Mouse (Mus musculus) liver, adult (tissue): ENCODE measurements around the gene Pde11a.

Source experiments
- GATA4 ChIP-seq: IDR thresholded peaks from 2 replicates; pipeline ENCODE4 v1.6.1; 2014; ENCODE audit warnings: mild to moderate bottlenecking, low read length; ENCODE audit not compliant: insufficient replicate concordance

The Pde11a gene

DNA sequence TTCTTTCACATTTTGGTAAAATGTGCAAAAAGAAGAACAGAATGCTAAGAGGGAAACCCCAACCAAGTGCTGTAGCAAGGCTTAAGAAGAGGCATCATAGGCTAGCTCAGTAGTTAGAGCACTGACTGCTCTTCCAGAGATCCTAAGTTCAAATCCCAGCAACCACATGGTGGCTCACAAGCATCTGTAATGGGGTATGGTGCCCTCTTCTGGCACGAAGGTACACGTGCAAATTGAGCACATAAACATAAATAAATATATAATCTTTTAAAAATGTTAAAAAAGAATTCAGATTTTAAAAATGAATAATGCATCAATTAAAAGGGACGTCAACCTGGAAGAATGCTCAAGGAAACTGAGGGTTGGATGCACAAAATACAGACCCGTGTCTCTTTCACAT lies 271.4 kb downstream of the Pde11a start:
- TF ChIP-seq GATA4: no peak

DNA sequence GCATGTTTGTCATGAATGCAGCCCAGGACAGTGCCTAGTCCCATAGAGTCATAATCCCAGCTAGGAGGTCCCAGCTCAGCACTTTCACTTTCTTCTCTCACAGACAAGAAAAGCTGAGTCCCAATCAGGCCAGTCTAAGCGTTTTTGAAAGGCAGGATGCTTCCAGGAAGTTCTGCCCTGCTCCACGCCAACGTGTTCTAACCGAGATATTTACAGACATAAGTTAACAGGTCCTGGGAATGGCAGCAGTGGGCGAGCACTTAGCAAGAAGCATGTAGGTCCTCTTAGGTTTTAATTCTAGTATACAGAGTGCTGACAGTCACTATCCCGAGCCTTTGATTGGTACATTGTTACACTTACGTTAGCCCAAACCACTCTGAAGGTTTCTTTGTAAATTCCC lies 273.3 kb downstream of the Pde11a start:
- TF ChIP-seq GATA4: no peak

DNA sequence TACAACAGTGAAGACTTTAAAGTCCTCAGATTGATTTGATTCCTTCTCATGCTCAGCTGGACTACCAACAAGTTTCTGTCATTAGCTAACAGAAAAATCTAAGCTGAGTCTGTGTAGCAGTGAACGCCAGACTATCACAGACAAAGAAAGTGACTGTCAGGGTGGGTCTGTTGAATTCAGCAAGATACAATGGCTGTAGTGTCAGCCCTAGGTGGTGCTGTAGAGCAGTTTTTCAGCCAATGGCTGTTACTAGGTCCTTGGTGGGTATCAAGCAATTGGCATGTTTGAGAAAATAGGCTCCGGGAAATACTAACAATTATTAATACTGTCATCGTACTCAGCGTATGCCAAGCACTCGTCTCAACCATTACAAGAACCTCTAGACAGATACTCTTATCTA lies 274.5 kb downstream of the Pde11a start:
- no peak for TF ChIP-seq GATA4

DNA sequence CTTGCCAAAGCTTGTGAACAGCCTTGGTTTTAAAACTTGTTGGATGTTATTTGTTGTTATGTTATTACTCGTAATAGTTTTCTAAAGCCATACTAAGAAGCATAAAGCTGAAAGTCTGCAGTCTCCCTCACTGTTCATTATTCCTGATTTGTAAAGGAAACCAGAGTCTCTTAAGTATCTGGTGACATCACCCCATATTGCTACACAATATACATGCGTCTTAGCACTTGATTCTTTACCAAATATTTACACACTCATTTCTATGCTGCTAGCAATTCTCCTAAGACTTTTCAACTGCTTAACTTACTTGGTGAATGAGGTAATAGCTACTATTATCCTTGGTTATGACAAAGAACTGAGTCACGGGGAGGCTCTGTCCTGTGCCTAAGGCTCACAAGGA lies 278.4 kb downstream of the Pde11a start:
- no peak for TF ChIP-seq GATA4

DNA sequence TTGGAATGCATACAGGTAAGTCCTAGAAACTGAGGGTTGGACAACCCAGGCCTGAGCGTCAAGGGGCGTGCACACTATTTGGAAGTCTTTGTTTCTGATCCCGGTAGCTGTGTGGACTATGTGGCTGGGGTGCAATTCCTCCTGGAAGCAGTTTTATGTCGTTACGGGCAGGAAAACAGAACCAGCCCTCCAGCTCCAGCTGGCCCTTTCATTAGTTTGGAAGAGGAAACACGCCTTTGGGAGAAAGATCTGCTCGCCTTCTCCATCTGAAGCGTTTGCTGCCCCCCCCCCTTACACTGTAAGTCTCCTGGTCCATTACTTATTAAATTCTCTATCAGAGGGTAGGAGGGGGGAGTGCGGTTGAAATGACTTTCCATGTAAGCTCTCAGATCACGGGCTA lies 279.0 kb downstream of the Pde11a start:
- no peak for TF ChIP-seq GATA4

DNA sequence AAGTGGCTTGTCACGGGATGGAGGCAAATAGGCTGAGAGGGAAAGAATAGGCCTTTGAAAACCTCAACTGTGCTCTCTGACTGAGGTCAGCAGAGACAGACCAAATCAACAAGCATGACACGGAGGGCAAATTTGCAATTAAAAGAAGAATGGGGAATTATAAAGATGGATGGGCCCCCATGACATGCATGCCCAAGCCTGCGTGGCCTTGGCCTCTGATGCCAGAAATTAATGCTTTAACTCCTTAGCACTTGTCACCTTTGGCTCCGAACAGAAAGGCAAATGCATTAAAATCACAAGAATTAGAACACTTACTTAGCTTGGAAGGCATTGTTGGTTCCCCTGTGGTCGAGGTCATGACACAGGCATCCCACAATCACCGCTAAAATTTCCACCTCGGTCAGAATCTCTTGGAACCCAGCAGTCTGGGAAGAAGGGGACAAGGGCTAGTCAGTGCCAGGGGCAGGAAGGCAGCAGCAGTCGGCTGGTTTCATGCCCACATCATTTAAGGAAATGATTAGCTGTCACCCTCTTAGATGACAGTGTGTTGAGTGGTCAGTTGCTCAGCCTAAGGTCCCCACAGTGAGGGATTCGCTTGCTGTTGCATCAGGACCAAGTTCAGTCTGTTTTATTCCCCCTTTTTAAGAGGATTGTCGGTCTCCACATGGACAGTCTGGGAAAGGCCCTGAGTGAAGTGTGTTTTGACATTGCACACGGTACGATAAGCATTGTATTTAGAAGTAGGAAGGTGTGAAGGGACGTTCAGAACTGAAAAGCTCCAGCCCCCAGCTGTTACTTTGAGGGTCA lies 279.7 kb downstream of the Pde11a start:
- TF ChIP-seq GATA4: no peak

DNA sequence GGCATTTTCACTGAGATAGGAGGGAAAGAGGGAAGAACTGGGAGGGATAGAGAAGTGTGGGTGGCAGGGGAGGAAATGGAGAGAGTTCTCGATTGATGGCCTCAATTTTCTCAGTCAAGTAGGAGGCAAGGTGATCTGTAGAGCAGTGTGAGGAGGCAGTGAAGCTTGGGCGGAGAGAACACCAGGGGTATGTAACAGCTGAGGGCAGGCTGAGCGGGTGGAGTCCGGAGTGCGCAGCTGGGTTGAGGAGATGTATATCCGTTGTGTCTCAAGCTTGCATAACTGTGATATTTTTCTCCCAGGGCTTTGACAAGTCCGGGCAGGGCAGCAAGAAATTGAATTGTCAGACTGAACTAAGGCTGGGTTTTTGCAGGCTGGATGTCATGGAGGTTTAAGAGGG lies 281.0 kb downstream of the Pde11a start:
- no peak for TF ChIP-seq GATA4

DNA sequence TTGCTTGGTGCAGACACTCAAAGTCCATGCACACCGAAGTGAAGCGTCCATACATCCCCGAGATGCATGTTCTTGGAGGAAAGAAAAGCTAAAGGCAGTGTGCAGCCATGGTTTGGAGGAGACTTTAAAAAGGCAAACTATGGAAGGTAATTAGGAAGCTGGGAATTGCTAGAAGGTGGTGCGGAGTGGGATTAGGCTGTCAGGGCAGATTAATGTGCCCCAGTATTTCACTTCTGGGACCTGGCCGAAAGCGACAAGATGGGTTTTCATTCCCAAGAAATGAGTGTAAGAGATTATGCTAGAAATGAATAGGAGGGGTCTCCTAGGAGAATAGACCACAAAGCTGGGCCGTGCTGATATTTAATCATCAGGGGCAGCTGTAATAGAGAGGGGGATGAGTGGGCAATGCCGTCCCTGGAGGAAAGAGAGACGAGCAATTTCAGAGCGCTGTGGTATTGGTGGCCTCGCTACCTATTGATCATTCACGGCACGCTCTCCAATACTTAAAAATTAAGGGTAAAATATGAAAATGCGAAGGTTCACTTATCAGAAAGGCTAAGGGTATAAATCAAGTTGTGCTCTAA lies 284.7 kb downstream of the Pde11a start:
- TF ChIP-seq GATA4: no peak

DNA sequence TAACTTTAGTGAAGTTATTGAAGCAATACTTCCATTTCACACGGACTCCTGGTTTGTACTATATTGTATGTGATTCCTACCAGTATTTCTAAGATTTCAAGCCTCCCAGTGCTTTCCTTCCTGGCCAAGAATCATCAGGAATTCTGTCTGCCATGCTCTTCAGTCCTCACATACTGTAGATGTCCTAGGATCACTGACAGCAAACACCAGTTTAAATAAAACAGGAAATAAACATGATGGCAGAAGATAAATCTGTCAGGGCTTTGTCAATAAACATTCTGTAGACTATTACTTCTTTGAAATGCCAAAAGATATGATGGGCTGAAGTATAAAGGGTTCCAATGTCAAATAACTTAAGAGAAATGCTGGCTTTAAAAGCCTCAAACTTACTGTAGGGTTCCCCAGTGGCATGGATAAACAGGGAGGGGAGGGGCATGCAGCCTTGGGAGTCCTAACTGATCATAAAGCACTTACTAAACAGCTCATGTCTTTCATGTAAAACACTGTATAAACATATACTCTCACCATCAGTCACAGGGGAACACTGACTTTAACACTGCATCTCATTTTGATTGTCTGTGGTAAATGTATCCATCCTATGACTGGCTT lies 285.6 kb downstream of the Pde11a start:
- no peak for TF ChIP-seq GATA4

DNA sequence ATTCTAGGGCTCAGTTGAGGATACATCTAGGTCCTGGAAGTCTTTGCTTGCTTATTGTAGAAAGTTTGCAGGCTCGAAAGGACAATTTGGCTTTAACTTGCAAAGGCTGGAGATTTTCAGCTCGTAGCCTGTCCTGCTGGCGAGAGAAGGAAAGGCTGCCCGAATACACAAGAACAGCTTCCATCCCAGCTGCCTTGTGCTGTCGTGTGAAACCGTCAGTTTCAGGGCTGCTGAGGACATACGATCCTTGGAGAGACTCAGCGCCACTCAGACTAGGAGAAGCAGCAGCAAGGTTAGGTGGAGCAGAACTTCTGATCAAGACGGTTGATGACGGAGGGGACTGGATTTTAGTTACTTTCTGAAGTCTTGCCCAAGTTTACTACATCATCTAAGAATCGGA lies 287.2 kb downstream of the Pde11a start:
- TF ChIP-seq GATA4: no peak

DNA sequence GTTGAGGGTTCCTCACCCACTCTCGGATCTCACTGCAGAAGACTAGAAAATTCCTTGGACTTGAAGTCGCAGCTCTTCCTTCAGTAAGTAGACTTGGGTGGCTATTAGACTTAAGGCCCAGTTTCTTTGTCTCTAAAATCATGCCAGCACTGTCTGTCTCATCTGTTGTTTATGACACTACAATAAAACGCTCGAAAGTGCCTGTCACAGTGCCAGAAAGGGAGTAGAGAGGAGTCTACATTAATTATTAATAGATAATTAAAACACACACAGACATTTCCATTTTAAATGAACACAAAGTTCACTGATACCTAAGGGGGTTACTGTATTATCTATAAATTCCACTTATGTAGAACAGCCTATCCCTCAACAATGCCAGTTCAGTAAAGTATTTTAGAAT lies 287.7 kb downstream of the Pde11a start:
- TF ChIP-seq GATA4: no peak

DNA sequence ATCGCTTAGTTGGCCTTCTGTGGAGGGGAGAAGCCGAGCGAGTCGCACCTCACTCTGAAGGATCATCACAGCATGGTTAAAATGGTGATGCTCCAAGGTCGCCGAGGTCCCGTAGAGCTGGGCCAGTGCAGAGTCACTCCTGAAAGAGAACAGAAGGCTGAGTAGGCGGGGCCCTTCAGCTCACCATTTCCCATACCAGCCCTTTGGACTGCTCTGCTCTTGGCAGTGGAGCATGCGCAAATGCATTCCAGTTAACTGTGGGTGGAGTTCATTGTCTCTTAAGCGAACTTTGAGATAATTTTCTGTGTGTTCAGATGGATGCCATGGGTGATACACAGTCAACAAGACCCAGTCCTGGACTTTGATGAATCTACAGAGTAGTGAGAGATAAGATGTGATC lies 288.5 kb downstream of the Pde11a start:
- no peak for TF ChIP-seq GATA4

DNA sequence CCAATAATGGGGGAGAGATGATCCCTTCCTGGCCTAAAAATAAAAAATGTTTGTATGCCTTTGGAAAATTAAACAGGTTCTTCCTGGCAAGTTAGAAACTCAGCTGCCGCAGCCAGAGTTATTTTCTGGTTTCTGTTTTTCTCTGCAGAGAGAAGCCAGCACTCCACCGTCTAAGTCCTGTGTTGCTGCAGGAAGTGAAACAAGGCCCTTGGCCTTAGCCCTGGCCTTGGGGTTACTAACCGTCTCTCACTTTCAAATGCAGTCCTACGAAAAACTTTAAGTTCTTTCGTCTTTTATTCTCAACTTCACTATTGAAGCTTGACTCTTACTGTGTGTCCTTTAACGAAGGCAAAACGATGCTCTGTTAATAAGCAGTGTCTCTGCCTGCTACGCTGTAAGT lies 289.0 kb downstream of the Pde11a start:
- no peak for TF ChIP-seq GATA4

DNA sequence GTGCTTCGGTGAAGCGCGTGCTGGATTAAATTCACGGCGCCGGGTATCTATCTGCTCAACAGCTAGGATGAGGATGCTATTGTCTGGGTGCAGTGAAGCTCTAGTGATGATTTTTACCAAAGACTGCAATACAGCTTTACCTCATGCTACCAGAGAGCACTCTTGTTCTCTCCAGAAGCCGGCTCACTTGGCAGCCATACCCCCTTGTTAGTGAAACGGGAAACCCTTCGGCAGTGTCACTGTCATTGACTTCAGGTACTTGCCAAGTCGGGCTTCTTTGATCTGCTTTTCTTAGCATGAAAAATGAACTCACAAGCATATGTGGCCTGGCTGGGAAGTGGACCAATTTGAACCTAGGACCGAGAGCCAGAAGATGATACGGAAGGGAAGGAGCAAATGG lies 290.8 kb downstream of the Pde11a start:
- no peak for TF ChIP-seq GATA4

DNA sequence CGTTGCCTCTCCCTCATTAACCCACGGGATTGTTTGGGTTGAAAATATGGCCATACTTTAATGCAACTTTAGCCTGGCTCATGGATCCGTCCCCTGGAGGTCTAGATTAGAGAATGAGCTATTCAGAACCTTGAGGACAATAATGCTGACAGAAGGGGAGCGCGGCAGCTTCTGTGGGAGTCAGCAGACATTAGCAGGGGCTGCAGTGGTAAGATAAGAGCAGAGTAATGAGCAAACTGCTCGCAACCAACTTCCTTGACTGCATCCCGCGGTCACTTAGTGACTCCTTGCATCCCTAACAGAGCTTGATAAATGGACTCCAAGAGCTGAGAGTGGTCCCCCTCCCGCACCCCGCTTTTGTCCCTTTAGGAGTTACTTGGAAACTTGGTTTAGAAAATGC lies 296.4 kb downstream of the Pde11a start:
- TF ChIP-seq GATA4: no peak

DNA sequence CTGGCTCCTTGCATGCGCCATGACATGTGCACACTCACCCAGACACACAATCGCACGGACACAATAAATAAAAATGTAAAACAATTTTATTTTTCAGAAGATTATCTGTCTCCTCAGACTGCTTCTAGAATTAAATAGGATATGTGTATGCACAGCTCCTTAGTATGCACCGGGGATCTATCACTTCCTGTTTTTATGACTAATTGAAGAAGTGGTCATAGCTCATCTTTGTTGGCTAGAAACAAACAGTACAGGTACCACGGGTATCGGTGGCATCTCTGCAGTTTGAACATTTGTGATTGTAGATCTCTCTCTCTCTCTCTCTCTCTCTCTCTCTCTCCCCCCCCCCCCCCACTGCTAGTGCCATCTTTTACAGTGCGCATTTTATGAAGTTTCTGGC lies 298.5 kb downstream of the Pde11a start:
- no peak for TF ChIP-seq GATA4
